Comparison of ENCODE assay signal across 8 mouse cellular contexts in genomic region chr7:4659911-4660443, GRCm38 (mm10). TPM values are rescaled to one million over a fixed set of nuclear protein-coding genes. Genes with fewer than 3 reads are reported as not detected.
A peak's percentile ranks its signal among the peaks of the same experiment; 100 is the strongest.
DNase-seq lines count a peak whose midpoint lies in the region; ATAC-seq and TF ChIP-seq lines count a peak whose summit lies in the region.

No protein-coding gene starts in this region.

- no peak for TF ChIP-seq CTCF in gastrocnemius, adult 2 months (IDR thresholded peaks at IDR 0.05)
- no peak for TF ChIP-seq CTCF in thymus, adult 2 months (IDR thresholded peaks at IDR 0.05; ENCODE audit: borderline replicate concordance, control insufficient read depth, extremely low read depth, insufficient read depth, low read length, poor library complexity)

- no peaks in the 10 kb centered on the region for H3K9me3 ChIP-seq in forebrain, embryonic 13.5 days (replicated peaks)
- no peaks in the 10 kb centered on the region for H3K9me3 ChIP-seq in liver, embryonic 11.5 days (ENCODE audit: control insufficient read depth, low read length)

- DNase-seq in gastrocnemius, adult 2 months, result no peak
- DNase-seq in gastrocnemius, postnatal 14 days, result no peak
- DNase-seq in A20 (ENCODE audit: low read depth, low spot score), result peak; percentile 24
- no peak for DNase-seq in liver, embryonic 11.5 days (ENCODE audit: low spot score)
- DNase-seq in right cerebral cortex, adult 18-20 months, result no peak
- no peak for DNase-seq in thymus, adult 2 months
- DNase-seq in ovary, postnatal 14 days (ENCODE audit: low spot score), result no peak

- no peaks in the 10 kb centered on the region for H3K27me3 ChIP-seq in forebrain, embryonic 13.5 days
- H3K27me3 ChIP-seq in liver, embryonic 11.5 days (replicated peaks; ENCODE audit: control insufficient read depth, insufficient read depth, low read length), result no peaks in the 10 kb centered on the region
- no peaks in the 10 kb centered on the region for H3K27me3 ChIP-seq in thymus, adult 2 months (ENCODE audit: control insufficient read depth, insufficient read depth, low read length)

- no peak for TF ChIP-seq POLR2A in thymus, adult 2 months (IDR thresholded peaks at IDR 0.05; ENCODE audit: control insufficient read depth, extremely low read depth, insufficient read depth, low read length, poor library complexity)

- peak overlapping the region; percentile 98 for H3K4me2 ChIP-seq in forebrain, embryonic 13.5 days
- H3K4me2 ChIP-seq in liver, embryonic 11.5 days, result peak overlapping the region; percentile 89

- ATAC-seq in forebrain, embryonic 13.5 days, result no peak
- no peak for ATAC-seq in liver, embryonic 11.5 days (replicated peaks; ENCODE audit: low FRiP score)

- intact Hi-C loops in gastrocnemius, adult 2 months (cut with DNase I), result loop anchor here (1.0 to 10.0 kb wide), 2 partner anchors 25 to 135 kb away; partner anchors contain the start of genes Hspbp1 and Rpl28
- intact Hi-C loops in gastrocnemius, postnatal 14 days (cut with DNase I; ENCODE audit: low total_unique reads), result no loop called here

- peak overlapping the region; percentile 84 for H3K4me3 ChIP-seq in gastrocnemius, adult 2 months
- peak overlapping the region; percentile 88 for H3K4me3 ChIP-seq in forebrain, embryonic 13.5 days
- peak overlapping the region; percentile 91 for H3K4me3 ChIP-seq in liver, embryonic 11.5 days (ENCODE audit: low read depth, low read length)
- no peak overlapping the region for H3K4me3 ChIP-seq in thymus, adult 2 months (ENCODE audit: control insufficient read depth, insufficient read depth, low read length)

- 51% methylated on average over 3 of the region's 3 CpGs for WGBS in forebrain, embryonic 13.5 days
- 73% methylated on average over 3 of the region's 3 CpGs for WGBS in liver, embryonic 11.5 days
- 88% methylated on average over 3 of the region's 3 CpGs for WGBS in thymus, adult 2 months

- H3K4me1 ChIP-seq in forebrain, embryonic 13.5 days, result peaks cover 42% of the 10 kb centered on the region
- peaks cover 21% of the 10 kb centered on the region for H3K4me1 ChIP-seq in liver, embryonic 11.5 days (replicated peaks; ENCODE audit: control insufficient read depth, insufficient read depth, low read length)
- peaks cover 22% of the 10 kb centered on the region for H3K4me1 ChIP-seq in thymus, adult 2 months (replicated peaks; ENCODE audit: control insufficient read depth, insufficient read depth, low read length)

- H3K36me3 ChIP-seq in forebrain, embryonic 13.5 days (ENCODE audit: poor library complexity, severe bottlenecking), result peaks cover 23% of the 10 kb centered on the region
- H3K36me3 ChIP-seq in liver, embryonic 11.5 days (ENCODE audit: control insufficient read depth, insufficient read depth, low read length), result peaks cover 16% of the 10 kb centered on the region
- no peaks in the 10 kb centered on the region for H3K36me3 ChIP-seq in thymus, adult 2 months (ENCODE audit: control insufficient read depth, insufficient read depth, low read length)

- H3K27ac ChIP-seq in gastrocnemius, adult 2 months, result peak overlapping the region; percentile 99
- peak overlapping the region; percentile 97 for H3K27ac ChIP-seq in forebrain, embryonic 13.5 days
- peak overlapping the region; percentile 94 for H3K27ac ChIP-seq in liver, embryonic 11.5 days (ENCODE audit: low read depth, low read length)
- no peak overlapping the region for H3K27ac ChIP-seq in thymus, adult 2 months (ENCODE audit: control insufficient read depth, insufficient read depth, low read length)

- peak overlapping the region; percentile 95 for H3K9ac ChIP-seq in forebrain, embryonic 13.5 days
- H3K9ac ChIP-seq in liver, embryonic 11.5 days (ENCODE audit: low read depth, low read length), result peak overlapping the region; percentile 98; the same call in 1 of the 2 replicates

RNA-seq across cellular contexts. Expression of gene Ppp6r1, which starts 1.2 kb away (rescaled TPM):
- 10 to 100 TPM; 45.0 to 51.2 TPM for total RNA-seq in gastrocnemius, adult 2 months (2021)
- 10 to 100 TPM; 44.2 to 45.0 TPM for total RNA-seq in gastrocnemius, postnatal 14 days (2021)
- polyA plus RNA-seq in forebrain, embryonic 13.5 days (2015; fragmentation: Nextera tagmentation; extraction: Ambion mirVana), result 7.8 and 8.1 TPM in 2 replicates
- 5.6 and 6.6 TPM in 2 replicates for polyA plus RNA-seq in liver, embryonic 11.5 days (2014; fragmentation: Nextera tagmentation; extraction: Ambion mirVana)
- polyA plus RNA-seq in thymus, adult 2 months (2012; rRNA removed), result 419 and 475 TPM in 2 replicates

RNA-seq across cellular contexts. Expression of gene Hspbp1, which starts 24.9 kb away (rescaled TPM):
- 10 to 100 TPM; 23.4 to 29.8 TPM for total RNA-seq in gastrocnemius, adult 2 months (2021)
- total RNA-seq in gastrocnemius, postnatal 14 days (2021), result 10 to 100 TPM; 19.7 to 20.3 TPM
- 117 and 125 TPM in 2 replicates for polyA plus RNA-seq in forebrain, embryonic 13.5 days (2015; fragmentation: Nextera tagmentation; extraction: Ambion mirVana)
- polyA plus RNA-seq in liver, embryonic 11.5 days (2014; fragmentation: Nextera tagmentation; extraction: Ambion mirVana), result 132 and 137 TPM in 2 replicates
- 53.0 and 55.4 TPM in 2 replicates for polyA plus RNA-seq in thymus, adult 2 months (2012; rRNA removed)

RNA-seq across cellular contexts. Expression of gene Tmem86b, which starts 28.8 kb away (rescaled TPM):
- total RNA-seq in gastrocnemius, adult 2 months (2021), result 1 to 10 TPM; 2.6 to 3.3 TPM
- 1 to 10 TPM; 2.1 to 3.1 TPM for total RNA-seq in gastrocnemius, postnatal 14 days (2021)
- polyA plus RNA-seq in forebrain, embryonic 13.5 days (2015; fragmentation: Nextera tagmentation; extraction: Ambion mirVana), result 2.9 and 3.3 TPM in 2 replicates
- 12.9 and 18.0 TPM in 2 replicates for polyA plus RNA-seq in liver, embryonic 11.5 days (2014; fragmentation: Nextera tagmentation; extraction: Ambion mirVana)
- 103 and 113 TPM in 2 replicates for polyA plus RNA-seq in thymus, adult 2 months (2012; rRNA removed)

RNA-seq across cellular contexts. Expression of gene Brsk1, which starts 30.4 kb away (rescaled TPM):
- under 1 TPM; 0.48 to 0.75 TPM for total RNA-seq in gastrocnemius, adult 2 months (2021)
- total RNA-seq in gastrocnemius, postnatal 14 days (2021), result 1 to 10 TPM; 1.8 to 2.3 TPM
- polyA plus RNA-seq in forebrain, embryonic 13.5 days (2015; fragmentation: Nextera tagmentation; extraction: Ambion mirVana), result 6.1 and 6.5 TPM in 2 replicates
- 0.66 and 1.0 TPM in 2 replicates for polyA plus RNA-seq in liver, embryonic 11.5 days (2014; fragmentation: Nextera tagmentation; extraction: Ambion mirVana)
- polyA plus RNA-seq in thymus, adult 2 months (2012; rRNA removed), result 0.71 and 0.84 TPM in 2 replicates

RNA-seq across cellular contexts. Expression of gene Ptprh, which starts 56.1 kb away (rescaled TPM):
- not detected for total RNA-seq in gastrocnemius, adult 2 months (2021)
- total RNA-seq in gastrocnemius, postnatal 14 days (2021), result not detected
- 0.09 and 0.13 TPM in 2 replicates for polyA plus RNA-seq in forebrain, embryonic 13.5 days (2015; fragmentation: Nextera tagmentation; extraction: Ambion mirVana)
- not detected in 2 replicates for polyA plus RNA-seq in liver, embryonic 11.5 days (2014; fragmentation: Nextera tagmentation; extraction: Ambion mirVana)
- 0.11 and 0.15 TPM in 2 replicates for polyA plus RNA-seq in thymus, adult 2 months (2012; rRNA removed)

Comparison
In these comparisons a context has a peak if more than half of its experiments do, and no peak if none do; other contexts are left out.
1. RNA of gene Ppp6r1, which starts 1.2 kb away (polyA plus RNA-seq): 419 to 475 TPM in thymus, adult 2 months; 7.8 to 8.1 TPM in forebrain, embryonic 13.5 days and 5.6 to 6.6 TPM in liver, embryonic 11.5 days; every median in the first group is over 10 times any median in the second.